Mouse (Mus musculus) forebrain, embryonic 11.5 days (tissue): ENCODE data around the gene Atp2b2. TPM values are rescaled to one million over a fixed set of nuclear protein-coding genes. Genes with fewer than 3 reads are reported as not detected.

Experiments
- microRNA-seq: library from miRNA; unstranded; fragments of <30 nt; microRNA quantifications from one replicate; pipeline ENCODE4, GENCODE M21; 2016; ENCODE audit not compliant: insufficient number of aligned reads
- polyA plus RNA-seq: library from polyadenylated mRNA; unstranded; fragments of >200 nt; fragmentation: Nextera tagmentation; extraction: Ambion mirVana; gene quantifications from 2 replicates; pipeline ENCODE4 v1.2.1, GENCODE M21; 2014

Atp2b2 gene
- polyA plus RNA-seq, 1 experiment from 2014 or later: 2.5 TPM

Small RNA genes lying within 50 kb of the gene (microRNA-seq; reads per million reads assigned to microRNA genes)
- 3.4 reads per million for gene Mir7042

Other genes with a start within 250 kb of the Atp2b2 start
- gene Slc6a11, start 88.6 kb upstream of the Atp2b2 start, polyA plus RNA-seq: 0.80 and 0.92 TPM in 2 replicates
- 22.0 and 26.1 TPM in 2 replicates for gene Slc6a1, start 240.0 kb upstream of the Atp2b2 start, polyA plus RNA-seq